Mouse (Mus musculus) lung, postnatal 0 days (tissue): Measurements from ENCODE around the gene Slc25a22.

Source experiments
- CTCF ChIP-seq: IDR thresholded peaks from 2 replicates; pipeline ENCODE4 v1.5.1; 2016; ENCODE audit warnings: antibody characterized with exemption, mild to moderate bottlenecking
- EP300 ChIP-seq: IDR thresholded peaks from 2 replicates; pipeline ENCODE4 v1.6.1; 2016; ENCODE audit warnings: antibody characterized with exemption, mild to moderate bottlenecking, control low read depth

DNA sequence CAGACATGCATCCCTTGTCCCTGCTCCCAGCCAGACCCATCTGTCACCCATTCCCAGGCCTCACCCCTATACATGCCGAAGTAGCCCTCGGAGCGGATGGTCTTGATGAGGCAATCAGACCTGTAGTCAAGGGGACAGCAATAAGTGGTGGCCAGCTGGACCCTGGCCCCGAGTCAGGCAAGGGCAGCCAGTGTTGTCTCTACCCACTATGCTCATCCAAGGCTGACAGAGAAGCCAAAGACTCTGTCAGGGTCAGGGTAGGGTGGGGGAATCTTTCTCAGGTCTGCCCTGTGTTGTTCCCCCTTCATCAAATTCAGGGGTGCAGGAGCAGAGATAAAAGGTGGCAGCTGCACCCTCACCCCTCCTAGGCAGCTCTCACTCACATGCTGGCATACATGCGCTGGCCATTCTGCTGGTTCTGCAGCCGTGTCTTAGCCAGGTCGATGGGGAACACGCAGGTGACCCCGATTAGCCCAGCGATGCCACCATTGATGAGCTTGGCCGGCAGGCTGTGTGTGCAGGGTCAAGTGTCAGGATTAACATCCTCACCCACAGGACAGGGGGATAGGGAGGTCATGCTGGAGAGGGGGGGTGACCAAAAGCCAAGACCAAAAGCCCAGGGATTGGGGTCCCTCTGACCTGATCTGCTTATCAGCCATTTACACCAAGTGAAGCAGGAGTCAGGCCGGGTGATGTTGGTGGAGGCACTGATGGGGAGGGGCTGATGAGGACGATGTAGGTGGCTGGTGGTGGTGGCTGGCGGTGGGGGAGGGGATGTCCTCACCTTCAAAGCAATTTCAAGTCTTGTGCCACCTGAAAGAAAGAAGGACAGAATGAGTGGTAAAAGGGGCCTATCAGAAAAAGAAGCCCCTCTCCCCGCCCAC is 3.9 kb downstream of the Slc25a22 start:
- TF ChIP-seq CTCF = no peak
- no peak for TF ChIP-seq EP300
